Mouse (Mus musculus): Measurements from ENCODE around the gene Eloa.

DNA sequence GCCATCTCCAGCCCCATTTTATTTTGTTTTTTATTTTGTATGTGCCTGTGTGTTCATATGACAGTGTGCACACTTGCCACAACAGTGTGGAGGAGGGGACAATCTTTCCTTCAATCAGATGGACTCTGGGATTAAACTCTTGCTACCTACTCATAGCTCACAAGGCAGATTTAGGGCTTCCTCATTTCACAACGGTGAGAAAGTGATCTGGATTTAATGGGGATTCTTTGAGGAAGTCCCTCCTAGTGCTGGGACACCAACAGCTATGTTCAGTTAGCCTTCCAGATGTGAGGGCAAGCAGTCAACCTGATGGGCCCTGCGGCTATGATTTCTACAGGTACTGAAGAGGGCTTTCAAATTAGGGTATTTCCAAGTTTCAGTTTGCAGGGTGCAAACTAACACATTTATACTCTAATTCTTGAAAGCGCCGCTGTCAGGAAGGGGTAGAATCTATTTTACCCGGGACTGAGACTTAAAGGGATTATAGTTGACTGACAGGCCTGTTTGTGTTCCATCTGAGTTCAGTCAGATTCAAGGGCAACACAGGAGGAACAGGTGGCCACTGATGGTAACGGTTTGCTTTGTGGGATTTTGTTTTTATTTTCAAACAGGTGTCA lies 22.3 kb upstream of the Eloa start:
- no peak for TF ChIP-seq CTCF (IDR thresholded peaks at IDR 0.05)
- TF ChIP-seq EP300 (IDR thresholded peaks at IDR 0.05; ENCODE audit: insufficient read depth, low read depth, low read length): no peak

All from heart, adult 2 months (tissue).